Mouse (Mus musculus): ENCODE data around the gene Ctnna3. TPM values are rescaled to one million over a fixed set of nuclear protein-coding genes. Genes with fewer than 3 reads are reported as not detected.
A peak's percentile ranks its signal among the peaks of the same experiment; 100 is the strongest.
"Not testable (repeated sequence)": the region's sequence is repeated elsewhere in the genome, so short reads cannot be mapped to it uniquely, and the experiment has no call there.

Gene Ctnna3
- total RNA-seq, 2 experiments from 2014 or later, result 1.8 to 2.7 TPM

GRCm38 (mm10) chr10:64243421-64243820, 813.5 kb downstream of the Ctnna3 start:
- DNase-seq (ENCODE audit: low spot score in 2 of 2), result no peak
- intact Hi-C loops (cut with DNase I), result no loop called here

- intact Hi-C loops (cut with DNase I), result no loop called here
- DNase-seq (ENCODE audit: low spot score in 2 of 2), result no peak
Observed at GRCm38 (mm10) chr10:64268156-64268555, 838.3 kb downstream of the Ctnna3 start.

GRCm38 (mm10) chr10:64275143-64275542, 845.2 kb downstream of the Ctnna3 start:
- intact Hi-C loops (cut with DNase I), result loop anchor here (2.0 to 10.0 kb wide), 2 partner anchors 56 to 190 kb away; no protein-coding TSS in a partner anchor
- no peak for DNase-seq (ENCODE audit: low spot score in 2 of 2)

GRCm38 (mm10) chr10:64278836-64279235, 848.9 kb downstream of the Ctnna3 start:
- intact Hi-C loops (cut with DNase I), result loop anchor here (10.0 kb wide), 1 partner anchor 194 kb away; no protein-coding TSS in a partner anchor
- no peak for DNase-seq (ENCODE audit: low spot score in 2 of 2)

GRCm38 (mm10) chr10:64305802-64306201, 875.9 kb downstream of the Ctnna3 start:
- DNase-seq (ENCODE audit: low spot score in 2 of 2), result no peak
- intact Hi-C loops (cut with DNase I), result no loop called here

- peak; percentile 37 to 44 for DNase-seq (ENCODE audit: low spot score in 2 of 2)
- intact Hi-C loops (cut with DNase I), result no loop called here
Observed at GRCm38 (mm10) chr10:64311622-64312292, 881.9 kb downstream of the Ctnna3 start.

- DNase-seq (ENCODE audit: low spot score in 2 of 2), result peak; percentile 16 to 23
- intact Hi-C loops (cut with DNase I), result no loop called here
Observed at GRCm38 (mm10) chr10:64320332-64320731, 890.4 kb downstream of the Ctnna3 start.

- intact Hi-C loops (cut with DNase I), result no loop called here
- peak; percentile 24 to 49 for DNase-seq (ENCODE audit: low spot score in 2 of 2)
Observed at GRCm38 (mm10) chr10:64342702-64343379, 912.9 kb downstream of the Ctnna3 start.

- DNase-seq (ENCODE audit: low spot score in 2 of 2), result no peak
- intact Hi-C loops (cut with DNase I), result no loop called here
Observed at GRCm38 (mm10) chr10:64373288-64373687, 943.4 kb downstream of the Ctnna3 start.

GRCm38 (mm10) chr10:64377751-64378150, 947.9 kb downstream of the Ctnna3 start:
- intact Hi-C loops (cut with DNase I), result no loop called here
- no peak for DNase-seq (ENCODE audit: low spot score in 2 of 2)

- intact Hi-C loops (cut with DNase I), result no loop called here
- no peak for DNase-seq (ENCODE audit: low spot score in 2 of 2)
Observed at GRCm38 (mm10) chr10:64396579-64396978, 966.7 kb downstream of the Ctnna3 start.

- intact Hi-C loops (cut with DNase I); DNase-seq (ENCODE audit: low spot score in 2 of 2): not testable (repeated sequence)
Observed at GRCm38 (mm10) chr10:64418396-64418795, 988.5 kb downstream of the Ctnna3 start.

- intact Hi-C loops (cut with DNase I), result no loop called here
- DNase-seq (ENCODE audit: low spot score in 2 of 2), result no peak
Observed at GRCm38 (mm10) chr10:64438736-64439135, 1008.8 kb downstream of the Ctnna3 start.

- no peak for DNase-seq (ENCODE audit: low spot score in 2 of 2)
- intact Hi-C loops (cut with DNase I), result no loop called here
Observed at GRCm38 (mm10) chr10:64448624-64449023, 1018.7 kb downstream of the Ctnna3 start.

GRCm38 (mm10) chr10:64483281-64483680, 1053.4 kb downstream of the Ctnna3 start:
- DNase-seq (ENCODE audit: low spot score in 2 of 2), result no peak
- intact Hi-C loops (cut with DNase I), result no loop called here

GRCm38 (mm10) chr10:64489471-64489870, 1059.6 kb downstream of the Ctnna3 start:
- intact Hi-C loops (cut with DNase I), result no loop called here
- no peak for DNase-seq (ENCODE audit: low spot score in 2 of 2)

- intact Hi-C loops (cut with DNase I), result no loop called here
- DNase-seq (ENCODE audit: low spot score in 2 of 2), result no peak
Observed at GRCm38 (mm10) chr10:64543647-64544046, 1113.7 kb downstream of the Ctnna3 start.

GRCm38 (mm10) chr10:64544389-64544788, 1114.5 kb downstream of the Ctnna3 start:
- DNase-seq (ENCODE audit: low spot score in 2 of 2), result no peak
- intact Hi-C loops (cut with DNase I), result no loop called here

- no peak for DNase-seq (ENCODE audit: low spot score in 2 of 2)
- intact Hi-C loops (cut with DNase I), result no loop called here
Observed at GRCm38 (mm10) chr10:64571311-64571710, 1141.4 kb downstream of the Ctnna3 start.

GRCm38 (mm10) chr10:64588116-64588515, 1158.2 kb downstream of the Ctnna3 start:
- DNase-seq (ENCODE audit: low spot score in 2 of 2), result peak; percentile 64 to 72
- intact Hi-C loops (cut with DNase I), result no loop called here

- intact Hi-C loops (cut with DNase I), result no loop called here
- DNase-seq (ENCODE audit: low spot score in 2 of 2), result no peak
Observed at GRCm38 (mm10) chr10:64636760-64637159, 1206.9 kb downstream of the Ctnna3 start.
